Mouse (Mus musculus) thymus, adult 2 months (tissue): ENCODE measurements around the gene Susd6. TPM values are rescaled to one million over a fixed set of nuclear protein-coding genes. Genes with fewer than 3 reads are reported as not detected.
A peak's percentile ranks its signal among the peaks of the same experiment; 100 is the strongest.

Experiments used
- DNase-seq: peaks from one replicate; pipeline ENCODE4 v3.0.0; 2021
- H3K27ac ChIP-seq: fragments of 200-500 bp; 2 replicates; pipeline ENCODE4 v1.5.1; 2012; ENCODE audit warnings: low read length, control low read depth; ENCODE audit not compliant: control insufficient read depth, insufficient read depth
- H3K27me3 ChIP-seq: fragments of 200-500 bp; 2 replicates; pipeline ENCODE4 v1.6.1; 2012; ENCODE audit warnings: mild to moderate bottlenecking, low read length, moderate library complexity, mixed read lengths; ENCODE audit not compliant: control insufficient read depth, insufficient read depth
- H3K36me3 ChIP-seq: fragments of 200-500 bp; 2 replicates; pipeline ENCODE4 v1.6.1; 2012; ENCODE audit warnings: mild to moderate bottlenecking, low read length, moderate library complexity; ENCODE audit not compliant: control insufficient read depth, insufficient read depth
- H3K4me1 ChIP-seq: fragments of 200-500 bp; replicated peaks from 2 replicates; pipeline ENCODE4 v1.6.1; 2012; ENCODE audit warnings: low read length; ENCODE audit not compliant: control insufficient read depth, insufficient read depth
- H3K4me3 ChIP-seq: fragments of 200-500 bp; 2 replicates; pipeline ENCODE4 v1.5.1; 2012; ENCODE audit warnings: mild to moderate bottlenecking, low read length, control low read depth, moderate library complexity; ENCODE audit not compliant: control insufficient read depth, insufficient read depth
- CTCF ChIP-seq: fragments of 200-500 bp; IDR thresholded peaks from 2 replicates; pipeline ENCODE4 v1.5.1; 2012; ENCODE audit warnings: mild to moderate bottlenecking, control low read depth, low read length, moderate library complexity, borderline replicate concordance; ENCODE audit not compliant: control insufficient read depth, poor library complexity, insufficient read depth; ENCODE audit errors: extremely low read depth
- POLR2A ChIP-seq: fragments of 200-500 bp; IDR thresholded peaks from 2 replicates; pipeline ENCODE4 v1.6.1; 2012; ENCODE audit warnings: mild to moderate bottlenecking, low read length, control low read depth, moderate library complexity; ENCODE audit not compliant: control insufficient read depth, poor library complexity, insufficient read depth; ENCODE audit errors: extremely low read depth
- WGBS: fragments of 180-500 bp; shearing (Covaris S2); methylation state at CpG from one replicate; pipeline ENCODE4 v1.1.7; 2018; 5-methylcytosine and 5-hydroxymethylcytosine counted together
- polyA plus RNA-seq: library from polyadenylated mRNA; depleted of rRNA; stranded (reverse); fragments of >200 nt; gene quantifications from 2 replicates; pipeline ENCODE4 v1.2.3, GENCODE M21; 2012

Gene Susd6
- polyA plus RNA-seq, 1 experiment = 81.3 TPM

DNA sequence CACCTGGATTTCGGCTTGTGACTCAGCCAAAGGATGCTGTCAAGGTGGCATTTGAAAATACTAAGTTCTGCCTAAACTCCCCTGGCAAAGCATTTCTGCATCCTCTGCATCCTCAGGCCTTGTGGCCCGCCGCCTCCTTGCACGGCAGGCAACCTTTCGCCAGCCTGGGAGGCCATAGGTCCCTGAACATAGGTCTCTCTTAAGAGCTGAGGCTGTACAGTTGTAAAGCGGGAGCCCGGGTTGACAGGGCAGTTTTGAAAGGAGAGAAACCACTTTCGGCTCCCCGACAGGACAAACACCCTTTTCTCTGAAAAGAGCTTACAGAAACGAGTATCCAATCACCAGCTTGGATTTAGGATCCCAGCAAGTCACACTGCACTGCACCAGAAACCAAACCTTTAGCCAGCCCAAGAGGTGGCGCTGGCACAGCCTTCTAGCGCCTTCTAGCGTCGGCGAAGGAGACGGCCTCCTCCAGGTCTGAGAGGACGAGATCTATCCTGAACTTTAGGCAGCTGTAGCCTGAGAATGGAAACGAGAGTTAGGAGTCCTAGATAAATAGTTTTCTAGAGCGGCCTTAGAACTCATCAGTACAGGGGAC lies 104.8 kb downstream of the Susd6 start:
- H3K4me3 ChIP-seq = no peak overlapping the region
- no peaks in the 10 kb centered on the region for H3K36me3 ChIP-seq
- H3K27ac ChIP-seq = no peak overlapping the region
- peak; percentile 65 for DNase-seq
- TF ChIP-seq CTCF (peak; percentile 95), POLR2A (no peak)
- H3K4me1 ChIP-seq = no peaks in the 10 kb centered on the region
- 24% methylated on average over 19 of the region's 19 CpGs for WGBS
- H3K27me3 ChIP-seq = no peaks in the 10 kb centered on the region

GRCm38 (mm10) chr12:80909631-80910030 lies 119.3 kb downstream of the Susd6 start:
- no peak for DNase-seq
- Histone ChIP-seq H3K27ac (no peak overlapping the region), H3K4me3 (no peak overlapping the region), H3K36me3 (no peaks in the 10 kb centered on the region), H3K4me1 (no peaks in the 10 kb centered on the region), H3K27me3 (no peaks in the 10 kb centered on the region)
- TF ChIP-seq POLR2A (no peak), CTCF (no peak)
- WGBS = 91% methylated on average over 8 of the region's 8 CpGs

DNA sequence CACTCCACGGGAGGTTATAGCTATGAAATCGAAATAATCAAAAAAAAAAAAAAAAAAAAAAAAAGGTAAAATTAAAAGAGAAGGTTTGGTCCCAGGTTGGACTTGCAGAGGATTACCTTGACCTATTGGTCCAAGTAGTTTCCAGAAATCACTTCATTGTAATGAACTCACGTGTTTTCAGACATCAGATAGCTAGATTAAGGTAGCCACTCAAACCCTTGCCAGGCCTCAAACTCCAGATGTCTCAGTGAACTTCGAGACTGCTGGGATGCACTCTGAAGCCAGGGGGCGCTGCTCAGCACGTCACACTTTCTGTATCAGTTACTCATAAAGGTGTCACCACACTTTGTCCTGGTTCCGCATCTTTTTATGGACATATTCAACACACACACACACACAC lies 127.5 kb downstream of the Susd6 start:
- H3K27me3 ChIP-seq = no peaks in the 10 kb centered on the region
- H3K36me3 ChIP-seq = no peaks in the 10 kb centered on the region
- 61% methylated on average over 7 of the region's 7 CpGs for WGBS
- H3K27ac ChIP-seq = no peak overlapping the region
- peak; percentile 62 for DNase-seq
- no peaks in the 10 kb centered on the region for H3K4me1 ChIP-seq
- TF ChIP-seq POLR2A (no peak), CTCF (peak; percentile 71; the same call in 1 of the 2 replicates)
- H3K4me3 ChIP-seq = no peak overlapping the region

DNA sequence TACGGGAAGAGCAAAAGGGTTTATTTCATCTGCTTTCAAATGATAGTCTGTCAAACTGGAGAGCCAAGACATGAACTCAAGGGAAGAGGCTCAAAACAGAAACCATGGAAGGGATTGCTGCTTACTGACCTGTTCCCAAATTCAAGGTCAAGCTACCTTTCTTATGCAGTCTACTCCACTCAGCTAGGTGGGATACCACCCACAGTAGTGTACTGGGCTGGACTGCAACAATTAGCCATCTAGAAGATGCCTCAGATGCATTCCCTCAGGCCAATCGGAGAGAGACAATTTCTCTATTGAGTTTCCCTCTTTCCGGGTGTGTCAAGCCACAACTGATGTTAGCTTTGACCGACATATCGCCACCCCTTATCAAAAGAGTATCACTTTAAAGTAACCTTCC lies 131.0 kb downstream of the Susd6 start:
- H3K4me1 ChIP-seq = no peaks in the 10 kb centered on the region
- no peak overlapping the region for H3K27ac ChIP-seq
- no peak overlapping the region for H3K4me3 ChIP-seq
- H3K36me3 ChIP-seq = no peaks in the 10 kb centered on the region
- no peak for DNase-seq
- H3K27me3 ChIP-seq = no peaks in the 10 kb centered on the region
- WGBS = 95% methylated on average over 5 of the region's 5 CpGs
- TF ChIP-seq CTCF (no peak), POLR2A (no peak)

DNA sequence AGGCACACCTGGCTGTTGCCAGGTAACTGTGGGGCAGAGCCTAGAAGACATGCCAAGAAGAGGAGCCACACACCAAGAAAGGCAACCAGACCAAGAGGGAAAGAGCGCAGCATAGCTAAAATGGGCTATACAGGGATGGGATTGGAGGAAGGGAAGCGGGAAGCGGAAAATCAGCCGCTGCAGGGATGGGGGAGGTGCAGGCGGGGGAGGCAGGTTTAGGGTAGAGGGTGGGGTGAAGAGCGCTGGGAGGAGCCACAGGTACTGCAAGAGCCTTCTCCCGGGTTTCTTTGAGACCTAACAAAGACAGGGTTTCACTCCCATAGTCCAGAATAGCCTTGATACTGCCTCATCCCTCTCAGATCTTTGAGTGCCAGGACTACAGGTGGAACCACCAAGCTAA lies 132.6 kb downstream of the Susd6 start:
- DNase-seq = no peak
- Histone ChIP-seq H3K27ac (no peak overlapping the region), H3K27me3 (no peaks in the 10 kb centered on the region), H3K36me3 (no peaks in the 10 kb centered on the region), H3K4me1 (no peaks in the 10 kb centered on the region), H3K4me3 (no peak overlapping the region)
- TF ChIP-seq CTCF (no peak), POLR2A (no peak)
- WGBS = 64% methylated on average over 7 of the region's 7 CpGs

DNA sequence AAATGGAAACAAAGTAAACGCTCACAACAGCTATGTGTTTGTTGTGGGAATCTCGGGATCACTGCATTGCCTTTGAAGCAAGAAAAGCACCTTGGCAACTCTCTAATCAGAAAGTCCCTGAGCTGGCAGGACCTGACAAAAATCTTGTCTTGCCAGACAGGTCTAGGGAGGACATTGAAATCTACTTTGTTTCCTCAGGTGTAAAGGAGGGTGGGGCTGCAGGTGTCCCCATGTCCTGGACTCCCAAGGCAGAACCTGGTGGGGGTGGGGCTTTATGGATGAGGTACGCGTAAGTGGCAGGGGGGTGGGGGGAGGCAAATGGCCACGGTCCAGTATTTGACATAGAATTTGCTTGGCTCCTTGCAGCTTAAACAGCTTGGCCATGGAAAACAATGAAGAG lies 133.3 kb downstream of the Susd6 start:
- TF ChIP-seq POLR2A (no peak), CTCF (no peak)
- DNase-seq = no peak
- no peak overlapping the region for H3K4me3 ChIP-seq
- WGBS = 88% methylated on average over 5 of the region's 5 CpGs
- H3K27me3 ChIP-seq = no peaks in the 10 kb centered on the region
- H3K27ac ChIP-seq = no peak overlapping the region
- H3K36me3 ChIP-seq = no peaks in the 10 kb centered on the region
- H3K4me1 ChIP-seq = no peaks in the 10 kb centered on the region

GRCm38 (mm10) chr12:80924205-80924604 lies 133.9 kb downstream of the Susd6 start:
- Histone ChIP-seq H3K27me3 (no peaks in the 10 kb centered on the region), H3K36me3 (no peaks in the 10 kb centered on the region), H3K4me1 (no peaks in the 10 kb centered on the region), H3K27ac (no peak overlapping the region), H3K4me3 (no peak overlapping the region)
- DNase-seq = no peak
- 79% methylated on average over 3 of the region's 3 CpGs for WGBS
- TF ChIP-seq CTCF (no peak), POLR2A (no peak)
